Mouse (Mus musculus): ENCODE results near the gene Stub1.

The Stub1 gene

GRCm38 (mm10) chr17:25783861-25784574 is 49.2 kb downstream of the Stub1 start:
- no peak for DNase-seq

DNA sequence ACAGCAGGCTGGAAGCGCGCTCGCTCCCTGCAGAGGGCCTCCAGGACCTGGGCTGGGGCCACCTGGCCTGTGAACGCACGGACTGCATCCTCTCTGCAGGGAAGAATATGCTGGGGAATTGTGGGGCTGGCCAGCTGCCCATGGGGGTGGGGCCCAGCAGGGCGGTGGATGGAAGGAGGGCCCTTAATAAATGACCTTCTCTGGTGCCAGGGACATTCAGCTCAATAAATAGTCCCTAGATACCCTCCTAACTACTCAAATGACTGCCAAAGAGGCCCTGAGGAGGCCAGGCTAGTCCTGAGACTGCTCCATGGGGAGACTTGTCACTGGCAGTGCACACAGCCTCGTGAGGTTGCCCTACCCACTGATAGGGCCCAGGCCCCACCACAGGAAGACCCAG is 50.1 kb downstream of the Stub1 start:
- no peak for DNase-seq

- DNase-seq: no peak
Observed at GRCm38 (mm10) chr17:25781339-25781738, 51.9 kb downstream of the Stub1 start.

Measured in thymus, postnatal 36 days (tissue).